In genomic region chr11:95394112-95394511, GRCm38 (mm10) we compare ENCODE assay signal across 19 mouse cellular contexts. TPM values are rescaled to one million over a fixed set of nuclear protein-coding genes. Genes with fewer than 3 reads are reported as not detected.
DNase-seq lines count a peak whose midpoint lies in the region; ATAC-seq and TF ChIP-seq lines count a peak whose summit lies in the region.
"Had no signal": no experiment of that assay in that cellular context is flagged by ENCODE, and none has a peak within 500 bp of the region (broad histone marks: within the 10 kb centered on the region; RNA-seq: fewer than 3 reads in every experiment).

No protein-coding gene starts in this region.

- no peaks in the 10 kb centered on the region for H3K27me3 ChIP-seq in neural tube, embryonic 11.5 days (ENCODE audit: control insufficient read depth, insufficient read depth, low read length)
- no peaks in the 10 kb centered on the region; the same call in 1 of the 2 replicates for H3K27me3 ChIP-seq in neural tube, embryonic 15.5 days (replicated peaks)
- H3K27me3 ChIP-seq in embryonic facial prominence, embryonic 13.5 days = 0 out of 2 replicates have a peak, but pooled peaks cover under 1% of the 10 kb centered on the region
- no peaks in the 10 kb centered on the region for H3K27me3 ChIP-seq in stomach, embryonic 16.5 days (ENCODE audit: control insufficient read depth, insufficient read depth, low read length)
- H3K27me3 ChIP-seq in hindbrain, embryonic 12.5 days = no peaks in the 10 kb centered on the region
- H3K27me3 ChIP-seq: kidney, embryonic 15.5 days; midbrain, embryonic 15.5 days had no signal

- H3K27ac ChIP-seq in gastrocnemius, adult 2 months = peak overlapping the region; percentile 89
- no peak overlapping the region for H3K27ac ChIP-seq in neural tube, embryonic 11.5 days (ENCODE audit: low read depth, low read length)
- H3K27ac ChIP-seq in neural tube, embryonic 15.5 days (replicated peaks) = no peak overlapping the region
- H3K27ac ChIP-seq in embryonic facial prominence, embryonic 13.5 days = peak overlapping the region; percentile 83; the same call in 1 of the 2 replicates
- H3K27ac ChIP-seq in stomach, embryonic 16.5 days (ENCODE audit: low read length) = peak overlapping the region; percentile 70
- no peak overlapping the region for H3K27ac ChIP-seq in hindbrain, embryonic 12.5 days
- H3K27ac ChIP-seq: forebrain, embryonic 13.5 days; kidney, embryonic 15.5 days; midbrain, embryonic 15.5 days had no signal

- H3K9me3 ChIP-seq in neural tube, embryonic 11.5 days (ENCODE audit: control insufficient read depth, low read length) = no peaks in the 10 kb centered on the region
- H3K9me3 ChIP-seq in neural tube, embryonic 15.5 days (replicated peaks) = no peaks in the 10 kb centered on the region
- no peaks in the 10 kb centered on the region for H3K9me3 ChIP-seq in embryonic facial prominence, embryonic 13.5 days
- H3K9me3 ChIP-seq in stomach, embryonic 16.5 days (replicated peaks; ENCODE audit: control insufficient read depth, low read length) = no peaks in the 10 kb centered on the region
- H3K9me3 ChIP-seq in hindbrain, embryonic 12.5 days (replicated peaks) = no peaks in the 10 kb centered on the region
- H3K9me3 ChIP-seq: forebrain, embryonic 13.5 days; kidney, embryonic 15.5 days; midbrain, embryonic 15.5 days had no signal

- peaks cover 5% of the 10 kb centered on the region; the same call in 1 of the 2 replicates for H3K4me1 ChIP-seq in neural tube, embryonic 11.5 days (ENCODE audit: control insufficient read depth, insufficient read depth, low read length)
- H3K4me1 ChIP-seq in neural tube, embryonic 15.5 days = peaks cover 30% of the 10 kb centered on the region
- H3K4me1 ChIP-seq in embryonic facial prominence, embryonic 13.5 days = peaks cover 31% of the 10 kb centered on the region
- H3K4me1 ChIP-seq in stomach, embryonic 16.5 days (ENCODE audit: control insufficient read depth, insufficient read depth, low read length) = peaks cover 3% of the 10 kb centered on the region; the same call in 1 of the 2 replicates
- H3K4me1 ChIP-seq in hindbrain, embryonic 12.5 days = peaks cover 5% of the 10 kb centered on the region; the same call in 1 of the 2 replicates

- ATAC-seq in neural tube, embryonic 11.5 days (ENCODE audit: insufficient read depth, low FRiP score, low TSS enrichment) = no peak
- ATAC-seq in neural tube, embryonic 15.5 days (ENCODE audit: low FRiP score) = no peak
- no peak for ATAC-seq in embryonic facial prominence, embryonic 13.5 days (ENCODE audit: insufficient number of reproducible peaks, insufficient read depth, low FRiP score, low TSS enrichment, low read depth)
- no peak for ATAC-seq in stomach, embryonic 16.5 days (ENCODE audit: insufficient read depth, low FRiP score)
- no peak for ATAC-seq in hindbrain, embryonic 12.5 days (ENCODE audit: low FRiP score)
- ATAC-seq: forebrain, embryonic 13.5 days; intestine, postnatal 0 days; liver, postnatal 0 days; midbrain, embryonic 15.5 days had no signal

- H3K36me3 ChIP-seq in neural tube, embryonic 11.5 days (ENCODE audit: control insufficient read depth, insufficient read depth, low read length) = peaks cover 4% of the 10 kb centered on the region
- H3K36me3 ChIP-seq in neural tube, embryonic 15.5 days = peaks cover 31% of the 10 kb centered on the region
- peaks cover 32% of the 10 kb centered on the region for H3K36me3 ChIP-seq in embryonic facial prominence, embryonic 13.5 days
- H3K36me3 ChIP-seq in stomach, embryonic 16.5 days (ENCODE audit: control insufficient read depth, insufficient read depth, low read length) = 0 out of 2 replicates have a peak, but pooled peaks cover 2% of the 10 kb centered on the region
- peaks cover 32% of the 10 kb centered on the region for H3K36me3 ChIP-seq in hindbrain, embryonic 12.5 days

- intact Hi-C loops in gastrocnemius, adult 2 months (cut with DNase I) = no loop called here

- TF ChIP-seq CTCF in gastrocnemius, adult 2 months (IDR thresholded peaks at IDR 0.05) = no peak

- H3K4me2 ChIP-seq in neural tube, embryonic 11.5 days (ENCODE audit: low read depth) = no peak overlapping the region
- no peak overlapping the region for H3K4me2 ChIP-seq in neural tube, embryonic 15.5 days
- H3K4me2 ChIP-seq in embryonic facial prominence, embryonic 13.5 days = no peak overlapping the region
- H3K4me2 ChIP-seq in stomach, embryonic 16.5 days (ENCODE audit: low read depth, low read length) = no peak overlapping the region
- no peak overlapping the region for H3K4me2 ChIP-seq in hindbrain, embryonic 12.5 days (replicated peaks)
- H3K4me2 ChIP-seq: forebrain, embryonic 13.5 days; kidney, embryonic 15.5 days; midbrain, embryonic 15.5 days had no signal

- 29% methylated on average over 5 of the region's 5 CpGs for WGBS in neural tube, embryonic 11.5 days
- 9% methylated on average over 5 of the region's 5 CpGs for WGBS in neural tube, embryonic 15.5 days
- 44% methylated on average over 5 of the region's 5 CpGs for WGBS in embryonic facial prominence, embryonic 13.5 days
- WGBS in stomach, embryonic 16.5 days = 36% methylated on average over 5 of the region's 5 CpGs
- 57% methylated on average over 5 of the region's 5 CpGs for WGBS in hindbrain, embryonic 12.5 days

- DNase-seq in gastrocnemius, adult 2 months = peak; percentile 41
- DNase-seq in gastrocnemius, adult 8-10 months (ENCODE audit: low spot score in 2 of 2) = no peak
- DNase-seq in neural tube, embryonic 11.5 days (ENCODE audit: low spot score) = no peak
- no peak for DNase-seq in adrenal gland, postnatal 10 days
- DNase-seq: adrenal gland, adult 2 months; gastrocnemius, postnatal 36 days; kidney, postnatal 4 days; liver, postnatal 0 days; lung, postnatal 10 days; thymus, postnatal 4 days had no signal

- no peak overlapping the region for H3K4me3 ChIP-seq in gastrocnemius, adult 2 months
- H3K4me3 ChIP-seq in neural tube, embryonic 11.5 days (ENCODE audit: low read depth, low read length) = no peak overlapping the region
- H3K4me3 ChIP-seq in neural tube, embryonic 15.5 days (replicated peaks) = no peak overlapping the region
- H3K4me3 ChIP-seq in embryonic facial prominence, embryonic 13.5 days = no peak overlapping the region
- H3K4me3 ChIP-seq in stomach, embryonic 16.5 days (replicated peaks; ENCODE audit: low read length) = no peak overlapping the region
- no peak overlapping the region for H3K4me3 ChIP-seq in hindbrain, embryonic 12.5 days
- H3K4me3 ChIP-seq: erythroblast, embryonic 14.5 days; forebrain, embryonic 13.5 days; kidney, embryonic 15.5 days; midbrain, embryonic 15.5 days had no signal

- peak overlapping the region; percentile 18; the same call in 1 of the 2 replicates for H3K9ac ChIP-seq in neural tube, embryonic 11.5 days (ENCODE audit: low read length)
- no peak overlapping the region; the same call in 1 of the 2 replicates for H3K9ac ChIP-seq in neural tube, embryonic 15.5 days (replicated peaks)
- no peak overlapping the region for H3K9ac ChIP-seq in embryonic facial prominence, embryonic 13.5 days
- H3K9ac ChIP-seq in stomach, embryonic 16.5 days (ENCODE audit: low read length) = 0 out of 2 replicates have a peak overlapping the region, but pooled peaks have one; percentile 18
- H3K9ac ChIP-seq in hindbrain, embryonic 12.5 days = no peak overlapping the region
- H3K9ac ChIP-seq: forebrain, embryonic 13.5 days; kidney, embryonic 15.5 days; liver, postnatal 0 days; midbrain, embryonic 15.5 days had no signal

RNA-seq across cellular contexts. Expression of gene Slc35b1, which starts 9.6 kb away (rescaled TPM):
- 10 to 100 TPM; 42.4 to 49.5 TPM for total RNA-seq in gastrocnemius, adult 2 months (2021)
- 10 to 100 TPM; 49.1 to 55.1 (median 51.9) TPM for total RNA-seq in gastrocnemius, adult 8-10 months (2022)
- 132 and 136 TPM in 2 replicates for polyA plus RNA-seq in neural tube, embryonic 11.5 days (2014; fragmentation: Nextera tagmentation; extraction: Ambion mirVana)
- 129 and 144 TPM in 2 replicates for polyA plus RNA-seq in neural tube, embryonic 15.5 days (2015; fragmentation: Nextera tagmentation; extraction: Ambion mirVana)
- 120 and 133 TPM in 2 replicates for polyA plus RNA-seq in embryonic facial prominence, embryonic 13.5 days (2015; fragmentation: Nextera tagmentation; extraction: Ambion mirVana)
- 91.7 and 98.9 TPM in 2 replicates for polyA plus RNA-seq in stomach, embryonic 16.5 days (2015; fragmentation: Nextera tagmentation; extraction: Ambion mirVana)
- 10 to 100 TPM; 48.8 to 53.9 TPM for total RNA-seq in adrenal gland, postnatal 10 days (2021)
- 124 and 128 TPM in 2 replicates for polyA plus RNA-seq in hindbrain, embryonic 12.5 days (2016; fragmentation: Nextera tagmentation; extraction: Ambion mirVana)

RNA-seq across cellular contexts. Expression of gene Spop, which starts 19.8 kb away (rescaled TPM):
- total RNA-seq in gastrocnemius, adult 2 months (2021) = 100 to 1,000 TPM; 190 to 208 TPM
- 100 to 1,000 TPM; 183 to 223 (median 204) TPM for total RNA-seq in gastrocnemius, adult 8-10 months (2022)
- 132 and 137 TPM in 2 replicates for polyA plus RNA-seq in neural tube, embryonic 11.5 days (2014; fragmentation: Nextera tagmentation; extraction: Ambion mirVana)
- 224 and 233 TPM in 2 replicates for polyA plus RNA-seq in neural tube, embryonic 15.5 days (2015; fragmentation: Nextera tagmentation; extraction: Ambion mirVana)
- 147 and 185 TPM in 2 replicates for polyA plus RNA-seq in embryonic facial prominence, embryonic 13.5 days (2015; fragmentation: Nextera tagmentation; extraction: Ambion mirVana)
- polyA plus RNA-seq in stomach, embryonic 16.5 days (2015; fragmentation: Nextera tagmentation; extraction: Ambion mirVana) = 155 and 171 TPM in 2 replicates
- 100 to 1,000 TPM; 104 to 121 TPM for total RNA-seq in adrenal gland, postnatal 10 days (2021)
- polyA plus RNA-seq in hindbrain, embryonic 12.5 days (2016; fragmentation: Nextera tagmentation; extraction: Ambion mirVana) = 204 and 215 TPM in 2 replicates

RNA-seq across cellular contexts. Expression of gene Fam117a, which starts 57.3 kb away (rescaled TPM):
- 1 to 10 TPM; 1.5 to 2.1 TPM for total RNA-seq in gastrocnemius, adult 2 months (2021)
- total RNA-seq in gastrocnemius, adult 8-10 months (2022) = 1 to 10 TPM; 1.4 to 2.6 (median 2.5) TPM
- polyA plus RNA-seq in neural tube, embryonic 11.5 days (2014; fragmentation: Nextera tagmentation; extraction: Ambion mirVana) = 11.8 and 12.2 TPM in 2 replicates
- polyA plus RNA-seq in neural tube, embryonic 15.5 days (2015; fragmentation: Nextera tagmentation; extraction: Ambion mirVana) = 2.4 and 4.3 TPM in 2 replicates
- polyA plus RNA-seq in embryonic facial prominence, embryonic 13.5 days (2015; fragmentation: Nextera tagmentation; extraction: Ambion mirVana) = 13.3 and 17.4 TPM in 2 replicates
- polyA plus RNA-seq in stomach, embryonic 16.5 days (2015; fragmentation: Nextera tagmentation; extraction: Ambion mirVana) = 11.6 and 13.9 TPM in 2 replicates
- total RNA-seq in adrenal gland, postnatal 10 days (2021) = 10 to 100 TPM; 21.6 to 25.9 TPM
- 11.7 and 11.9 TPM in 2 replicates for polyA plus RNA-seq in hindbrain, embryonic 12.5 days (2016; fragmentation: Nextera tagmentation; extraction: Ambion mirVana)

Comparison
In these comparisons a context has a peak if more than half of its experiments do, and no peak if none do; other contexts are left out.
1. H3K9ac ChIP-seq: peak in neural tube, embryonic 11.5 days (single experiment) and stomach, embryonic 16.5 days (single experiment); none in neural tube, embryonic 15.5 days (single experiment), embryonic facial prominence, embryonic 13.5 days (single experiment) and hindbrain, embryonic 12.5 days (single experiment).
2. H3K27ac ChIP-seq: peak in gastrocnemius, adult 2 months (single experiment), embryonic facial prominence, embryonic 13.5 days (single experiment) and stomach, embryonic 16.5 days (single experiment); none in neural tube, embryonic 11.5 days (single experiment), neural tube, embryonic 15.5 days (single experiment) and hindbrain, embryonic 12.5 days (single experiment).